Mouse (Mus musculus) liver, adult (tissue): ENCODE results near the gene Gm10778.

Experiments used
- GATA4 ChIP-seq: IDR thresholded peaks from 2 replicates; pipeline ENCODE4 v1.6.1; 2014; ENCODE audit warnings: mild to moderate bottlenecking, low read length; ENCODE audit not compliant: insufficient replicate concordance

Gm10778 gene

DNA sequence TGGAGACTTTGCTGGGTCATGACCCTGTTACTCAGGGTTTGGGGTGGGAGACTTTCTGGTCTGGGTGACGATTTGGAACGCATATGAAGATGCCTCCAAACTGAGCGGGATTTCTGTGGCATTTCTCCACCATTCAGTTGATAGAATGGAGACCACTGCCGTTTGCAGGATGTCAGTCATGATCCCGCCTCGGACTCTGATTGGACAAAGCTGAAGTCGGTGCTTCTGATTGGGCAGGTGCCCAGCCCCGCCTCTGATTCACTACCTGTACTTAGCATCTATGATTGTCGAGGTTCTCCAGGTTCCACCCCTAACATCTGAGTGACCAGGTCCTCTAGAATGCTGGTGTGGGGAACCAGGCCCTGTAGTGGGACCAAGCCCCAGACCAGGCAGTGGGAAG is 28.1 kb upstream of the Gm10778 start:
- no peak for TF ChIP-seq GATA4

DNA sequence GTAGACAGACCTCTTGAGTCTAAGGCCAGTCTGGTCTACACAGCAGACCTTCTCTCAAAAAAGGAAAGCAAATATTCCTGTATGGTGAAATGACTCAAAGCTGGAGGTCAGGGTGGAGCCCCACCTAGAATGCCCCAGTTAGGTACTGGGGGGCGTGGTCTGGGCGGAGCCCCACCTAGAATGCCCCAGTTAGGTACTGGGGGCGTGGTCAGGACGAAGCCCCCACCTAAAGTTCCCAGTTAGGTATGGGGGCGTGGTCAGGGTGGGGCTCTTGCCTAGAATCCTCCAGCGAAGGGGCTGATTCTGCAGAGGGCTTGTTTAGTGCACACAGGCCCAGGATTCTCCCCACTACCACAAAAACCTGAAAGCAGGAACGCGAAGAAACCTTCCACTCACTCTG is 25.4 kb upstream of the Gm10778 start:
- TF ChIP-seq GATA4: no peak

DNA sequence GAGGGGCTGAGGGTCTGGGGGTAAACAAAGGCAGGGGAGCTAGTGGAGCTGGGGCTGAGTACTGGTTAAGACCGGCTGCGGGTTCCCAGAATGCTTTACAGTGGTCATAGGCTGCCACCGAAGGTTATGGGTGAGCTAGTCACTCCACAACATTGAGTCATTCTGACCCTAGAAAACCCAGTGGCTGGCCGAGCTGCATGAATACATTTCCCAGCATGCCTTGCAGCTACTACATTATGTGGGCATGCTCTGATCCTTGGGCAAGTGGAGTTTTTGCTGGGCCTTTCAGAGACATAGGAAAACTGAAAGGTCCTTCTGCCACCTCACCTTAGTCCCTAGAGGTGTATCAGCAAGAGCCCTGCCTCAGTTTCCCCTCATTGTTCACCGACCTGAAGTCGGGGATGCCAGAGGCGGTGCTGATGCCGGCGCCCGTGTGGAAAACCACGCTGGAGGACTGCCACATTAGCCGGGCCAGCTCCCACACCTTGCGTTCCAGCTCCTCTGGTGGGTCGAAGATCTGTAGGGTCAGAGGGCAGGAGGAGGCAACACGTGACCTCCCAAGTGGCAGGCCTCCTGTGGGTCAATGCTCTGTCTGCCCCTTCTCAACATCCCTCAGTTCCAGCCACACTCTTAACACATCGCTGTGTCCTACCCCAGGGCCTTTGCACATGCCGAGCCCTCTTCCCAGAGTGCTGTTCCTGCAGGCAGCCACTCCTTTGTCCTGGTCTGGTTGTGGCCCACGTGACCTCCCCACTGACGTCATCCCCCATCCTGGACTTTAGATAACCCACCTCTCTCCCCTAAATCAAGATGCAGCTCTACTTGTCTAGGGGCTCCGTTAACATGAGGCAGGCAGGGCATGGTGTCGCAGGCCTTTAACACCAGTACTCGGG is 22.5 kb upstream of the Gm10778 start:
- TF ChIP-seq GATA4: no peak

DNA sequence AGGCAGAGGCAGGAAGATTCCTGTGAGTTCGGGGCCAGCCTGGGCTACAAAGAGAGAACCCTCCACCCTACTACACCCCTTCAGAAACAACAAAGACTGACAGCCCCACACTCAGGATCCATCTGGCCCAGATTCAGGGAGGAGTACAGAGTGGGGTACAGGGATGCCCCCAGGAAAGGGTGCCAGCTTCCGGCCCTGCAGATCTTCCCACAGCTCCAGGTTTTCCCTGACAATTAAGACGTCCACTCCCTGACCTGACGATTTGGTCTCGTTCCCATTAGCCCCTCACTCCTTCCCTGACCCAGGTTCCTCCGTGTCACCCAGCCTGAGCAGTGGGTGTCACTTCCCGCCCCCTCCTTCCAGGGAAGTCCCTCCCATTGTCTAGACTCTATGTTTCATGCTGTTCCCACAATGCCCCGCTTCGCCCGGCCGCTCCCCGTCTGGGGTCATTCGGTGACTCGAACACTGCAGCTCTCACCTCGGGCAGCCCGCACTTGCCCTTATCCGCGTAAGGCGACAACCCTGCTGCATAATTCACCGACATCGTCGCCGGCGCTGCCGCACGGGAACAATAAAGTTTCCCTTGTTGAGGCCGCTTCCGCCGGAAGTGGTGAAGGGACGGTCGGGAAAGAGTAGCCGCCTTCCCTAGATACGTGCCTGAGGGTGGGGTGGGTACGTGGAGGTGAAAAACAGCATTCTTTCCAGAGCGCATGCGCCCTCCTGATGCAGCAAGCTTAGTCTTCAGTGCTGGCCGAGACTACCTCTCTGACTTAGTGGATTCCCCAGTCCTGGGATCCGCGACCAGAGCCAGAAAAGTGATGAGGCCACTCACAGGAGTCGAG is 21.6 kb upstream of the Gm10778 start, which contains the start of gene Sirt6:
Gene Sirt6, minus strand, starts transcription at position 804 of the 842 bp plus-strand sequence.
- peak; percentile 81; the same call in 1 of the 2 replicates for TF ChIP-seq GATA4

DNA sequence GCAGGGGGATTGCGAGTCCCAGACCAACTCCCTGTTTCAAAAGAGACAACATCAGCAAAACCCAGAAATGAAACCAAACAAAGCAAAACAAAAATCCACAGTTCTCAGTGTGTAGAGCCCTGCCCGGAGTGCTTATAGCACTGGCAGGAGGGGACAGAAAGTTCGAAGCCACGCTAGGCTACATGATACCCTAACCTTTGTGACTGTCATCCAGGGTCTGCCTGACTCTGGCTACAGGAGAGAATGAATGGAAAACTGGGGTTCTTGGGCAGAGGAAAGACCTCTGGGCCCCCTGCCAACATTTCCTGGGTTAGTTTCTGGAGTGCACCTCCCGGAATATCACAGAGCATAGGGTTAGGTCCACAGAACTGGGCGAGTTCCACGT is 21.0 kb upstream of the Gm10778 start:
- no peak for TF ChIP-seq GATA4

DNA sequence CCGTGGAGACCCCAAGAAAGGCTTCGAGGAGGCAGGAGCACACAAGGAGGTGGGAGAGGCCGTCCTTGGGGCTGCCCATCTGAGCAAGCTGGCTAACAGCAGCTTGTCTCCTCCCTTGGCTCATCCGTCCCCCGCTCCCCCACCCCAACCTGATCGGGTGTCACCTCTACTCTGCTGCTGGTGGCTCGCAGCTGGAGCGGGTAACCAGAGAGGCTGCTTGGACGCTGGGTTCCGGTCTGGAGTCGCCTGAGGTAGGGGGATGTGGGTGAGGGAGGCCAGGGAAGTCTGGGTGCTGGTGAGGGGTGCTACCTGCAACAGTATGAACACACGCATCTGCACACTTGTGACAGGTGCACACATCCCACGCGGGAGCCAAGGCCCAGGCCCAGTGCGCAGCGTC is 20.5 kb upstream of the Gm10778 start, which contains the start of gene Ankrd24:
Gene Ankrd24, plus strand, starts transcription at position 151 of the 400 bp plus-strand sequence.
- TF ChIP-seq GATA4: no peak

DNA sequence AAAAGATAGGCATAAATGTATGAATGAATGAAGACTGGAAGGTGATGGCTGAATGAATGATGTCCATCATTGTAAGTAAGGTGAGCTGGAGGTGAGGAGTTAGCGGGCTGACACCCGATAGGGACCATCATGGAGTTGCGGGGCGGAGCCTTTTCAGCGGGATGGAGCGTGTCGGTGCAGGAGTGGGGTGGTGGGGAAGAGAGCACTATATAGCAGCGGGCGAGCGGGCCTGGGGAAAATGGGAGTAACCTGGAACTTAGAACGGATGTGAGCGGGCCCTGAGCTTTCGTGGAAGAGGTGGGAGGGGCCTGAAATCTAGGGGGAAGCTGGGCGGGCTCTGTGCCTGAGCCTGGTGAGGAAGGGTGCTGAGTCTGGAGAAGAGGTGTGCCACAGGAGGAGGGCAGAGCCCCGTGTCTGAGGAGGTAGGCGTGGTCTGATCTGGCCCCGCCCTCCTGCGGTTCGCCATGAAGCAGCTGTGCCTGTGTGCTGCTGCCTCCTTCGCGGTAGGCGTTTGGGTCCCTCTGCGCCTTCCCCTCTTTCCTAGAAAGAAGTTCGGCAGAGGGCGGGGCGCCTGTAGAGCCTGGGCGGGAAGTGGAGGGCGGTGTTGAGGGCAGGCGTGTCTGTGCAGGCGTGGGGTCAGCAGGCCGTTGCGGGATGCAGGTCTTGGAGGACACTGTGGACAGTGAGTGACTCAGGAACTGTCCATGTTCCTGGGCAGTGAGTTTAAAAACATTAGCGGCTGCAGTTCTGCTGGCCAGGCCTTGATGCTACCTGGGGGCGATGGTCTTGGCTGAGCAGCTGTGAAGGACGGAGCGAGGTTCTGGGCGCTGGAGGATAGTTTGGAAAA is 15.4 kb upstream of the Gm10778 start:
- no peak for TF ChIP-seq GATA4

DNA sequence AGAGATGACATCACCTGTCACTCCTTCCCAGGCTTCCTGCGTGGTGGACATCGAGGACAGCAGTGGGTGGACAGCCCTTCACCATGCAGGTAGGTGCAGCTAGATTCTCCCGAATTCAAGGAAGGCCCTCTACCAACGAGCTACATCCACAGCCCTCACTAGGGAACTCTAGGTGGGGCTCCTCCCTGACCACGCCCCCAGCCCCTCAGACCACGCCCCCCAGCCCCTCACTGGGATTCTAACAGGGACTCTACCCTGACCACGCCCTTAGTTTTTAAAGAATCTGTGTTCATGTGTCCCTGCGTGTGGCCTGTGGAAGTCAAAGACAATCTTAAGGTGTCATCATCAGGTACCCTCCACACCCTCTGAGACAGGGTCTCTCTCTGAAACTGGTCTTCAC is 12.5 kb upstream of the Gm10778 start:
- TF ChIP-seq GATA4: no peak

DNA sequence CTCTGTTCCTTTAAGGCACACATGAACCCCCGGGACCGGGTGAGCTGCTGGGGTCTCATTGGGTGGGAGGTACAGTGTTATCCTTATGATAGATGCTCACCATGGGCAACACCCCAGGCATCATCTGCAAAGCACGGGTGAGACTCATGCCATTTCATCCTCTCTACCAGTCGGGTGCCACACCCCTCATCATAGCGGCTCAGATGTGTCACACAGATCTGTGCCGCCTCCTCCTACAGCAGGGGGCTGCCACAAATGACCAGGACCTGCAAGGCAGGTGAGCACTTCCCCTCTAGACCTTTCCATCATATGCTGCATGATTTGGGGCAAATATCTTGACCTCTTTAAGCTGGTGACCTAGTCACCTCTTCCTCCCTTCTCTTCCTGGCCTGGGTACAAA is 10.8 kb upstream of the Gm10778 start:
- no peak for TF ChIP-seq GATA4

DNA sequence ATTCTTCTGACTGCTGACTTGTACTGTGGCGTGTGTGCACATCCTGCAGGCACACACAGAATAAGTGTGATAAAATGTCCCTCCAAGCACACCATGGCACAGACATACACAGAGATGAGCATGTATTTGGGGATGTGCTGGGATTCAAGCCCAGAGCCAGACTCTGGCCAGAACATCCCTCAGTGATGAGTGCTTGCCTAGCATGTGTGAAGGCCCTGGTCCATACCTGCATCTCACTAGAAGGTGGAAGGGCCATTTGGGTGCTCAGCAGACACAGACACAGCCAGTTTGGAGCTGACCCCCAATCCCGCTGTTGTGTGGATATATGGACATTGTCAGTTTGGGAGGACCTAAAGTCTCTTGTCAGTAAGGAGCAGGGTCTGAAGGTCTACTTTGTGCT is 7.3 kb upstream of the Gm10778 start:
- no peak for TF ChIP-seq GATA4

DNA sequence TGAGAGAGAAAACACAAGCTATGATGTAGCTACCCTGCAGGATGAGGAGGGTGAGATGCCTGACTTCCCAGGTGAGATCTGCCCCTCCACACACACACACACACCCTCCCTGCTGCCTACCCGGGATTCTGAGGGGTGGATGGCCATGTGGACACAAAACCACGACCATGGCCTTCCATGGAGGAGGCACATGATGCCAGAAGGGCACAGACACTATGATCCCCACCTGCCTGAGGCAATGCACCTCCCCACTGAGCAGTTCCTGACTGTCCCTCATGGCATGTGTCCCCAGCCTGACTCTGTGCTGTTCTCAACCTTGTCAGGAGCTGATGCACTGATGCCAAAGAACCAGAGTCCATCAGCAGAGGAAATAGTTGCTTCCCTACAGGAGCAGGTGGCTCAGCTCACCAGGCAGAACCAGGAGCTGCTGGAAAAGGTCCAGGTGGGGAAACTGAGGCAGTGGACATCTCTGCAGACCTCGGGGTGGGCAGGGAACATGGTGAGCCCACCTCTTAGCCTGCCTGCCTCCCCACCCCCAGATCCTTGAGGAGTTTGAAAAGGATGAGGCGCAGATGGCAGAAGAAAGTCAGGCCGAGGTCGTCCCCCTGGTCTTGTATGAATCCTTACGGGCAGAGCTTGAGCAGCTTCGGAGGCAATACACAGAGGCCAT is 6.7 kb upstream of the Gm10778 start:
- TF ChIP-seq GATA4: no peak

DNA sequence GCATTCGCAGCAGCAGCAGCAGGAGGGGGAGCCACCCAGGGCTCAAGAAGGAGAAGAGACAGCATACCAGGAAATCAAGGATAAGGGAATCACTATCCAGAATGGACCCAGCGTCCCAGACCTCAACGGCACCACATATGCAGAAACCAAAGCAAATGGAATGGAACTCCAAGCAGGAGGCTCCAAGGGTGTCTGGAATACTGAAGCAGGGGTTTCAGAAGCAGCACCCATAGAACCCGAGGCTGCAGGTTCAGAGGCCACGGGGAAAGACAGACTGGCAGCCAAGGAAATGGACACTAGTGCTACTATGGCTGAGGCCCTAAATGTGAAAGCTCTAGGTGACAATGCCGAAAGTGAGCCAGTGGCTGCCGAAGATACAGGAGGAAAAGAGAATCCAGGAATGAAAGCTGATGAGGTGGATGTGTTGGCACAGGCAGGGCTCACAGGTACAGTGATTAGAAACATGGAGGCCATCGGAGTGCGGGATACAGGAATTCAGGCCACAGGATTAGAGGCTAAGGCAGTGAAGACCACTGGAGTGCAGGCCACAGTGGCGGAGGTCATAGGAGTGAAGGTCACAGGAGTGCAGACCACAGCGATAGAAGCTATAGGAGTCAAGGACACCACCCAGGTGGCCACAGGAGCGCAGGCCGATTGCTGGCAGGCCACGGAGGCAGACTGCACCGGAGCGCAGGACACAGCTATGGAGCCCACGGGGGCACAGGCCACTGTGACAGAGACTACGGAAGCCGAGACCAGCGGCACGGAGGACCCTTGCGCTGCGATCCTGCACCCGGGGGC is 6.0 kb upstream of the Gm10778 start:
- TF ChIP-seq GATA4: no peak

DNA sequence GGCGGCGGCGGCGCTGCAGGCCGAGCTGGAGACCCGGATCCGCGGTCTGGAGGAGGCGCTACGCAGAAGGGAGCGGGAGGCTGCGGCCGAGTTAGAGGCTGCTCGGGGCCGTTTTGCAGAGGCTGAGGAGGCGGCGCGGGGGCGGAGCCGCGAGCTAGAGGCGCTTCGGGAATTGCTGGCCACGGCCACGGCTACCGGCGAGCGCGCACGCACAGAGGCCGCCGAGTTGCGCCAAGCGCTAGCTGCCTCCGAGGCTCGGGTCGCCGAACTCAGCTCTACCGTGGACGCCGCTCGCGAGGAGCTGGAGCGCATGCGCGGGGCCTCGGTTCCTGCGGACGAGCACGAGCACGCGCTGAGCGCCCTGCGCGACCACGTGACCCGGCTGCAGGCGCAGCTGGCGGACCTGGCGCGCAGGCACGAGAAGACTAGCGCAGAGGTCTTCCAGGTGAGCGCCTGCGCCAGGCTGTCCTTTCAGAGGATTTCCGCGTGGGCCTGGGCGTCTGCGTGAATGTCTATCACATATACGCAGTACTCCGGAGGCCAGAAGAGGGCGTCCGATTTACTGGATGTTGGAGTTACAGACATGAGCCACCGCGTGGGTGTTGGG is 5.3 kb upstream of the Gm10778 start:
- no peak; the same call in 1 of the 2 replicates for TF ChIP-seq GATA4
